8 mouse cellular contexts compared by ENCODE assay signal in genomic region chr17:88597222-88598055, GRCm38 (mm10). TPM values are rescaled to one million over a fixed set of nuclear protein-coding genes. Genes with fewer than 3 reads are reported as not detected.
DNase-seq lines count a peak whose midpoint lies in the region; ATAC-seq and TF ChIP-seq lines count a peak whose summit lies in the region.

Gene Ston1 (plus strand): TSS chr17:88597684.

- no peaks in the 10 kb centered on the region for H3K36me3 ChIP-seq in intestine, postnatal 0 days (ENCODE audit: control insufficient read depth, insufficient read depth)
- H3K36me3 ChIP-seq in liver, embryonic 14.5 days (replicated peaks; ENCODE audit: control insufficient read depth, insufficient read depth, low read depth) = no peaks in the 10 kb centered on the region
- H3K36me3 ChIP-seq in neural tube, embryonic 14.5 days (ENCODE audit: control insufficient read depth, insufficient read depth, low read length) = no peaks in the 10 kb centered on the region

- no peak for TF ChIP-seq CTCF in intestine, postnatal 0 days (IDR thresholded peaks at IDR 0.05; ENCODE audit: low read depth)
- no peak for TF ChIP-seq CTCF in liver, embryonic 14.5 days (IDR thresholded peaks at IDR 0.05; ENCODE audit: low read depth)

- TF ChIP-seq EP300 in liver, embryonic 14.5 days (IDR thresholded peaks at IDR 0.05; ENCODE audit: low read depth) = no peak

- DNase-seq in CD4-positive helper T cell, adult 2 months (ENCODE audit: low read depth, low spot score) = peak; percentile 17
- peak; percentile 53 for DNase-seq in WW6 (ENCODE audit: low read depth, low spot score)
- peak; percentile 96 for DNase-seq in embryo, embryonic 10 days (ENCODE audit: low spot score)
- DNase-seq in heart, adult 11 months = peak; percentile 98
- DNase-seq in liver, embryonic 14.5 days (ENCODE audit: low read depth in 3 of 3, low spot score in 3 of 3) = peak in 1 of 3 experiments; percentile 13
- peak; percentile 87 for DNase-seq in yolk sac, embryonic 10.5 days (ENCODE audit: low spot score)

- WGBS in intestine, postnatal 0 days = 1% methylated on average over 41 of the region's 41 CpGs
- 2% methylated on average over 41 of the region's 41 CpGs for WGBS in liver, embryonic 14.5 days (ENCODE audit: insufficient replicate concordance)
- WGBS in neural tube, embryonic 14.5 days = under 1% methylated on average over 41 of the region's 41 CpGs

- H3K27me3 ChIP-seq in intestine, postnatal 0 days (replicated peaks; ENCODE audit: control insufficient read depth, insufficient read depth, low read length) = no peaks in the 10 kb centered on the region
- H3K27me3 ChIP-seq in liver, embryonic 14.5 days (ENCODE audit: control insufficient read depth, insufficient read depth, low read length) = no peaks in the 10 kb centered on the region
- no peaks in the 10 kb centered on the region for H3K27me3 ChIP-seq in neural tube, embryonic 14.5 days (ENCODE audit: control insufficient read depth, insufficient read depth, low read length)

- H3K9ac ChIP-seq in intestine, postnatal 0 days (ENCODE audit: low read depth, low read length) = peak within 1 kb of the TSS; percentile 64
- H3K9ac ChIP-seq in liver, embryonic 14.5 days (replicated peaks) = peak within 1 kb of the TSS; percentile 23; the same call in 1 of the 2 replicates
- H3K9ac ChIP-seq in neural tube, embryonic 14.5 days (replicated peaks; ENCODE audit: low read depth, low read length) = peak within 1 kb of the TSS; percentile 48

- H3K9me3 ChIP-seq in intestine, postnatal 0 days (ENCODE audit: control insufficient read depth) = no peaks in the 10 kb centered on the region
- H3K9me3 ChIP-seq in liver, embryonic 14.5 days (ENCODE audit: control insufficient read depth, low read length) = no peaks in the 10 kb centered on the region
- no peaks in the 10 kb centered on the region for H3K9me3 ChIP-seq in neural tube, embryonic 14.5 days (ENCODE audit: control insufficient read depth, low read length)

- H3K4me1 ChIP-seq in intestine, postnatal 0 days (replicated peaks; ENCODE audit: control insufficient read depth, insufficient read depth, low read length) = no peaks in the 10 kb centered on the region
- H3K4me1 ChIP-seq in liver, embryonic 14.5 days (replicated peaks; ENCODE audit: control insufficient read depth in 2 of 2, insufficient read depth in 2 of 2, low read length in 1 of 2) = peaks cover 2 to 6% of the 10 kb centered on the region in 2 experiments; a peak in 2 of 4 replicates
- 0 out of 2 replicates have a peak, but pooled peaks cover 5% of the 10 kb centered on the region for H3K4me1 ChIP-seq in neural tube, embryonic 14.5 days (ENCODE audit: control insufficient read depth, insufficient read depth, low read length)

- ATAC-seq in intestine, postnatal 0 days = peak; percentile 86
- ATAC-seq in liver, embryonic 14.5 days (ENCODE audit: insufficient read depth) = peak; percentile 77
- ATAC-seq in neural tube, embryonic 14.5 days (ENCODE audit: low read depth) = peak; percentile 89

- peak within 1 kb of the TSS; percentile 84 for H3K4me2 ChIP-seq in intestine, postnatal 0 days (replicated peaks; ENCODE audit: low read depth)
- peak within 1 kb of the TSS; percentile 68 for H3K4me2 ChIP-seq in liver, embryonic 14.5 days (ENCODE audit: low read depth)
- H3K4me2 ChIP-seq in neural tube, embryonic 14.5 days (ENCODE audit: low read depth, low read length) = peak within 1 kb of the TSS; percentile 90

- H3K4me3 ChIP-seq in intestine, postnatal 0 days (ENCODE audit: low read depth, low read length) = peak within 1 kb of the TSS; percentile 62
- peak within 1 kb of the TSS; percentile 46 to 53 for H3K4me3 ChIP-seq in liver, embryonic 14.5 days (ENCODE audit: insufficient read depth in 1 of 2, low read depth in 2 of 2, low read length in 2 of 2)
- H3K4me3 ChIP-seq in neural tube, embryonic 14.5 days (ENCODE audit: low read depth, low read length) = peak within 1 kb of the TSS; percentile 46

- peak within 1 kb of the TSS; percentile 70 for H3K27ac ChIP-seq in intestine, postnatal 0 days (ENCODE audit: low read depth, low read length)
- H3K27ac ChIP-seq in liver, embryonic 14.5 days = no peak within 1 kb of the TSS
- peak within 1 kb of the TSS; percentile 48; the same call in 1 of the 2 replicates for H3K27ac ChIP-seq in neural tube, embryonic 14.5 days (ENCODE audit: low read depth, low read length)

RNA-seq across cellular contexts. Expression of gene Ston1, which starts in this region (rescaled TPM):
- 3.7 and 3.9 TPM in 2 replicates for polyA plus RNA-seq in intestine, postnatal 0 days (2015; fragmentation: Nextera tagmentation; extraction: Ambion mirVana)
- 1.2 and 1.9 TPM in 2 replicates for polyA plus RNA-seq in liver, embryonic 14.5 days (2012; rRNA removed)
- 1.2 TPM in 2 replicates for polyA plus RNA-seq in liver, embryonic 14.5 days (2014; fragmentation: Nextera tagmentation; extraction: Ambion mirVana)
- polyA plus RNA-seq in neural tube, embryonic 14.5 days (2014; fragmentation: Nextera tagmentation; extraction: Ambion mirVana) = 1.8 and 2.7 TPM in 2 replicates
